Mouse (Mus musculus) spleen, adult 2 months (tissue): ENCODE results near the gene Btg2.

Experiments
- CTCF ChIP-seq: fragments of 200-500 bp; IDR thresholded peaks from 2 replicates; pipeline ENCODE4 v1.5.1; 2011; ENCODE audit warnings: mild to moderate bottlenecking, inconsistent platforms; ENCODE audit not compliant: insufficient read depth, insufficient read length, insufficient replicate concordance; ENCODE audit errors: extremely low read depth
- POLR2A ChIP-seq: fragments of 200-500 bp; IDR thresholded peaks from 2 replicates; pipeline ENCODE4 v1.6.1; 2011; ENCODE audit warnings: low read depth, low read length, inconsistent platforms

- TF ChIP-seq CTCF (no peak), POLR2A (no peak)
These were observed 2.1 kb downstream of the Btg2 start for GRCm38 (mm10) chr1:134076789-134077188.
